Mouse (Mus musculus): ENCODE measurements around the gene Trpc4ap. TPM values are rescaled to one million over a fixed set of nuclear protein-coding genes. Genes with fewer than 3 reads are reported as not detected.

The Trpc4ap gene
- total and polyA plus RNA-seq, 2 experiments from 2014 or later: 127 to 169 TPM

DNA sequence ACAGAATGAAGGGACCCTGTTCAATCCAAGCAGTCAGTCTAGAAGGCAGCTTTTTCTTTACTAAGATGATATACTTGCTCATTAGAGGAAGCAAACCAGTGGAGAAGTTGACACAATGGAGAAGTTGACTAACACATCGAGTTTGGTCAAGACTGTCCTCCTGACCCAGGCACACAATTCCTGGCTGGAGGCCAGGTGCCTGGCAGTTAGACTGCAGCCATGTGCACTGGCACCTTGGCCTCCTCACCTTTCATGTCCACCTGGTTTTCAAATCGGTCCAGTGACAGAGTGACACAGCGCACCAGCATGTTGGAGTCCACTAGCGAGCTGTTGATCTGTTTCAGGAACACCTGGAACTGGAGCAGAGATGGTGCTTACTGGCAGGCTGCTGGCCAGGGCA, 54.8 kb downstream of the Trpc4ap start:
- no peak overlapping the region for H3K27ac ChIP-seq
- 91% methylated on average over 4 of the region's 4 CpGs for WGBS
- DNase-seq (ENCODE audit: low spot score): no peak
- no peak overlapping the region for H3K9ac ChIP-seq (replicated peaks; ENCODE audit: low read length)
- no peak for TF ChIP-seq CTCF (IDR thresholded peaks at IDR 0.05; ENCODE audit: low read depth)
- no peaks in the 10 kb centered on the region for H3K27me3 ChIP-seq (ENCODE audit: insufficient read depth, low read length)
- H3K4me2 ChIP-seq (ENCODE audit: low read depth, low read length): no peak overlapping the region
- H3K4me1 ChIP-seq (ENCODE audit: insufficient read depth, low read length): peaks cover 4% of the 10 kb centered on the region; the same call in 1 of the 2 replicates
- no peak overlapping the region for H3K4me3 ChIP-seq (ENCODE audit: low read length)
- no peak for ATAC-seq
- H3K9me3 ChIP-seq (ENCODE audit: low read length): no peaks in the 10 kb centered on the region
- peaks cover 66% of the 10 kb centered on the region for H3K36me3 ChIP-seq (ENCODE audit: insufficient read depth, low read length)

DNA sequence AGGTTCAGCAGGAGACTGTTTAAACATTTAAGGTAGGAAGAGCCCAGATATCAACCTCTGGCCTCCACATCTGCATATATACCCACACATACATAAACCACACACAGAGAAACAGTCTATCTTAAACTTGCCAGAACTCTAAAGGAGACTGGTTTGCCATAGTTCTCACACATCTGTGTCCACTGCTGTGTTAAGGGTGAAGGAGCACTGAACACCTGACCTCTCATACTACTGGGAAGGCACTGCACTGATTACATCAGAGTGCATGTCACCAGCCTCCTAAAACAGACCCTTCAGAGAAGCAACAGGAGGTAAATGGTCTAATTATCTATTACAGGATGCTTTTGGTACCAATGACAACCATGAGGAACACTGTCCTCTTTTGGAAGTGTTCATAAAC, 55.3 kb downstream of the Trpc4ap start:
- Histone ChIP-seq H3K4me1 (ENCODE audit: insufficient read depth, low read length) (peaks cover 3% of the 10 kb centered on the region; the same call in 1 of the 2 replicates), H3K27ac (no peak overlapping the region), H3K4me2 (ENCODE audit: low read depth, low read length) (no peak overlapping the region), H3K9ac (replicated peaks; ENCODE audit: low read length) (no peak overlapping the region), H3K36me3 (ENCODE audit: insufficient read depth, low read length) (peaks cover 67% of the 10 kb centered on the region), H3K27me3 (ENCODE audit: insufficient read depth, low read length) (no peaks in the 10 kb centered on the region), H3K4me3 (ENCODE audit: low read length) (no peak overlapping the region), H3K9me3 (ENCODE audit: low read length) (no peaks in the 10 kb centered on the region)
- DNase-seq (ENCODE audit: low spot score) (no peak), ATAC-seq (no peak)
- no peak for TF ChIP-seq CTCF (IDR thresholded peaks at IDR 0.05; ENCODE audit: low read depth)

DNA sequence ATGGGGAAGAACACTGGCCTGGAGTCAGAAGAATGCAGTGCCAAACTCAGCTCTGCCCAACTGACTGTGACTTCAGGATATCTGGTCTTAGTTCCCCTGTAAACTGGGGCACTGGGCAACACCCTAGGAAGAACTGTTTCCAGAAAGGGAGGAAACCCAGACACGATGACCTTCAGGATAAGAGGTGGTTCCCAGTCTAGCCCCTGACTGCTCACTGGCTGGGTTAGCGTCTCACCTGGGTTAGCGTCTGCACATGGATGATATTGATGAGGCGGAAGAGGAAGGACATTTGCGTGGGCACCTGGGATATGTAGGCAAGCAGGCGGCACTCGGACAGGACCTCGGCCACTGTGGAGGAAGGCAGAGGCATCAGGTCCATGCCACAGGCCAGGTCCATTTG, 56.2 kb downstream of the Trpc4ap start:
- Histone ChIP-seq H3K36me3 (ENCODE audit: insufficient read depth, low read length) (peaks cover 67% of the 10 kb centered on the region), H3K27me3 (ENCODE audit: insufficient read depth, low read length) (no peaks in the 10 kb centered on the region), H3K9ac (replicated peaks; ENCODE audit: low read length) (no peak overlapping the region), H3K4me2 (ENCODE audit: low read depth, low read length) (no peak overlapping the region), H3K27ac (no peak overlapping the region), H3K9me3 (ENCODE audit: low read length) (no peaks in the 10 kb centered on the region), H3K4me3 (ENCODE audit: low read length) (no peak overlapping the region), H3K4me1 (ENCODE audit: insufficient read depth, low read length) (peaks cover 3% of the 10 kb centered on the region; the same call in 1 of the 2 replicates)
- DNase-seq (ENCODE audit: low spot score) (no peak), ATAC-seq (no peak)
- no peak for TF ChIP-seq CTCF (IDR thresholded peaks at IDR 0.05; ENCODE audit: low read depth)
- 97% methylated on average over 8 of the region's 8 CpGs for WGBS

DNA sequence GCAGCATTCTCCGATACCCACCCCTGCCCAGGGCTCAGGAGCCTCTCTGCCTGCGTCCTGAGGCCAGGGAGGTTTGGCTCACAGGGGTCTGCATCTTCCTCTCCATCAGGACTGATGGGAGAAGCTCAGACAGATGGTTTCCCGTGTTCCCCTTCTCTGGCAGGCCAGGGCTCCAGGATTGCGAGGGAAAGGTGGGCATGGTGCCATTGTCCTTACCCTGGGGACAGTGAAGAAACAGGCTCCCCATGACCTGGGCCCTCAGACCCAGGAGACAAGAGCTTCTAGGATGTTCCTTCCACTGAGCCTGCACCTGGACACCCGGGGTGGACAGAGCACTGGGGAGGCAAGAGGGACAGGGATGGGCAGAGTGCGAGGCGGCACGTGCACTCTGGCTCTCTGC, 57.6 kb downstream of the Trpc4ap start:
- Histone ChIP-seq H3K4me3 (ENCODE audit: low read length) (no peak overlapping the region), H3K4me1 (ENCODE audit: insufficient read depth, low read length) (no peaks in the 10 kb centered on the region), H3K36me3 (ENCODE audit: insufficient read depth, low read length) (peaks cover 56% of the 10 kb centered on the region), H3K9me3 (ENCODE audit: low read length) (no peaks in the 10 kb centered on the region), H3K4me2 (ENCODE audit: low read depth, low read length) (no peak overlapping the region), H3K27me3 (ENCODE audit: insufficient read depth, low read length) (no peaks in the 10 kb centered on the region), H3K9ac (replicated peaks; ENCODE audit: low read length) (no peak overlapping the region), H3K27ac (no peak overlapping the region)
- 87% methylated on average over 8 of the region's 8 CpGs for WGBS
- DNase-seq (ENCODE audit: low spot score): no peak
- no peak for TF ChIP-seq CTCF (IDR thresholded peaks at IDR 0.05; ENCODE audit: low read depth)
- no peak for ATAC-seq

DNA sequence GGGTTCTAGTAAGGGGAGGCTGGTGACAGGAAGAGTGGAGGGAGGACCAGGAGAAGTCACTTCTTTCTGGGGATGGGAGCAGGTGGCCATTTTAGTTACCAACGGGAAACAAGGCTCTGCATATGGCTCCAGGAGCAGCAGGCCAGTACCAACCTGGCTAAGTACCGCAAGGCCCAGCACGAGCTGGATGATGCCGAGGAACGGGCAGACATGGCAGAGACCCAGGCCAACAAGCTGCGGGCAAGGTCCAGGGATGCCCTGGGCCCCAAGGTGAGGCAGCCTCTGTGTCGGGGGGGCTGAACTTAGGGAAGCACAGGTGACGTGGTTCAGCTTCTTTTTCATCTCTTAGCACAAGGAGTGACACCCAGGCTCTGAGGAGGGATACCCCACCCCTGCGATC, 58.5 kb downstream of the Trpc4ap start:
- ATAC-seq (no peak), DNase-seq (ENCODE audit: low spot score) (no peak)
- no peak for TF ChIP-seq CTCF (IDR thresholded peaks at IDR 0.05; ENCODE audit: low read depth)
- WGBS: 83% methylated on average over 9 of the region's 9 CpGs
- Histone ChIP-seq H3K4me1 (ENCODE audit: insufficient read depth, low read length) (no peaks in the 10 kb centered on the region), H3K4me2 (ENCODE audit: low read depth, low read length) (no peak overlapping the region), H3K27ac (no peak overlapping the region), H3K9me3 (ENCODE audit: low read length) (no peaks in the 10 kb centered on the region), H3K4me3 (ENCODE audit: low read length) (no peak overlapping the region), H3K27me3 (ENCODE audit: insufficient read depth, low read length) (no peaks in the 10 kb centered on the region), H3K9ac (replicated peaks; ENCODE audit: low read length) (no peak overlapping the region), H3K36me3 (ENCODE audit: insufficient read depth, low read length) (peaks cover 50% of the 10 kb centered on the region)

DNA sequence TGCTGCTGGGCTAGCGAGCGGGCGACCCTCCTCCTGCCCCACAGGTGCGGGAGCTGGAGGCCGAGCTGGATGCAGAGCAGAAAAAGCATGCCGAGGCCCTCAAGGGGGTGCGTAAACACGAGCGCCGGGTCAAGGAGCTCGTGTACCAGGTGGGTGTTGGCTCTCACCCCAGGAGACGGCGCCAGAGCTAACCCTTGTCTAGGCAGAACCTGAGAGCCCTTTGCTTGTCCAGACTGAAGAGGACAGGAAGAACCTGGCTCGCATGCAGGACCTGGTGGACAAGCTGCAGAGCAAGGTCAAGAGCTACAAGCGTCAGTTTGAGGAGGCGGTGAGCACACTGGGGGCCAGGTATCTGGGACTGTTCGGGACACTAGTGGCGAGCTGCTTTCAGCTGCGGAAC, 59.1 kb downstream of the Trpc4ap start:
- WGBS: 70% methylated on average over 19 of the region's 19 CpGs
- H3K4me3 ChIP-seq (ENCODE audit: low read length): no peak overlapping the region
- no peak overlapping the region for H3K4me2 ChIP-seq (ENCODE audit: low read depth, low read length)
- H3K4me1 ChIP-seq (ENCODE audit: insufficient read depth, low read length): no peaks in the 10 kb centered on the region
- no peaks in the 10 kb centered on the region for H3K27me3 ChIP-seq (ENCODE audit: insufficient read depth, low read length)
- H3K9me3 ChIP-seq (ENCODE audit: low read length): no peaks in the 10 kb centered on the region
- ATAC-seq (no peak), DNase-seq (ENCODE audit: low spot score) (no peak)
- no peak overlapping the region for H3K27ac ChIP-seq
- H3K9ac ChIP-seq (replicated peaks; ENCODE audit: low read length): no peak overlapping the region
- H3K36me3 ChIP-seq (ENCODE audit: insufficient read depth, low read length): peaks cover 46% of the 10 kb centered on the region
- no peak for TF ChIP-seq CTCF (IDR thresholded peaks at IDR 0.05; ENCODE audit: low read depth)

DNA sequence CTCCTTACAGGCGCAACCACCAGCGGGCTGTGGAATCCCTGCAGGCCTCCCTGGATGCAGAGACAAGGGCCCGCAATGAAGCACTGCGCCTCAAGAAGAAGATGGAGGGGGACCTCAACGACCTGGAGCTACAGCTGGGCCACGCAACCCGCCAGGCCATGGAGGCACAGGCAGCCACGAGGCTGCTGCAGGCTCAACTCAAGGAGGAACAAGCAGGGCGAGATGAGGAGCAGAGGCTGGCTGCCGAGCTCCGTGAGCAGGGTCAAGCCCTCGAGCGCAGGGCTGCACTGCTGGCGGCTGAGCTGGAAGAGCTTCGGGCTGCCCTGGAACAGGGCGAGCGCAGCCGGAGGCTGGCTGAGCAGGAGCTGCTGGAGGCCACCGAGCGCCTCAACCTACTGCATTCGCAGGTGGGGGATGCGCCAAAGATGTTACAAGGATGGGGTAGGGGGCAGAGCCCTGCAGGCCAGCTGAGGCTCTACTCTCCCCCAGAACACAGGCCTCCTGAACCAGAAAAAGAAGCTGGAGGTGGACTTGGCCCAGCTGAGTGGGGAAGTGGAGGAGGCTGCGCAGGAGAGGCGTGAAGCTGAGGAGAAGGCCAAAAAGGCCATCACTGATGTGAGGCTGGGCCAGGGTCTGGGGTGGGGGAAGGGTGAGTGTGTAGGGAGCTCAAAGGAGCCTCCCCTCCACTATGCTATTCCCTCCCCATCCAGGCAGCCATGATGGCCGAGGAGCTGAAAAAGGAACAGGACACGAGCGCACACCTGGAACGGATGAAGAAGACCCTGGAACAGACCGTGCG, 59.8 kb downstream of the Trpc4ap start:
- Histone ChIP-seq H3K27me3 (ENCODE audit: insufficient read depth, low read length) (no peaks in the 10 kb centered on the region), H3K4me1 (ENCODE audit: insufficient read depth, low read length) (no peaks in the 10 kb centered on the region), H3K4me2 (ENCODE audit: low read depth, low read length) (no peak overlapping the region), H3K27ac (no peak overlapping the region), H3K36me3 (ENCODE audit: insufficient read depth, low read length) (peaks cover 38% of the 10 kb centered on the region), H3K9me3 (ENCODE audit: low read length) (no peaks in the 10 kb centered on the region), H3K4me3 (ENCODE audit: low read length) (no peak overlapping the region), H3K9ac (replicated peaks; ENCODE audit: low read length) (no peak overlapping the region)
- ATAC-seq: no peak
- no peak for TF ChIP-seq CTCF (IDR thresholded peaks at IDR 0.05; ENCODE audit: low read depth)
- no peak for DNase-seq (ENCODE audit: low spot score)
- 70% methylated on average over 30 of the region's 30 CpGs for WGBS
